Mouse (Mus musculus) ES-E14 (cell line): ENCODE measurements around the gene Ipo9. TPM values are rescaled to one million over a fixed set of nuclear protein-coding genes. Genes with fewer than 3 reads are reported as not detected.

Source experiments
- DNase-seq: peaks from one replicate; pipeline ENCODE4 v3.0.0-alpha.2; 2013; ENCODE audit warnings: low read depth, low spot score
- H3K27ac ChIP-seq: 2 replicates; pipeline ENCODE4 v1.5.1; 2012; ENCODE audit warnings: low read depth, mild to moderate bottlenecking, low read length, moderate library complexity, mixed read lengths; ENCODE audit not compliant: poor library complexity, insufficient read depth, severe bottlenecking
- H3K36me3 ChIP-seq: 2 replicates; pipeline ENCODE4 v1.6.1; 2012; ENCODE audit warnings: mild to moderate bottlenecking, low read length, moderate library complexity, mixed read lengths; ENCODE audit not compliant: control insufficient read depth, poor library complexity, insufficient read depth, severe bottlenecking
- H3K4me1 ChIP-seq, 2 experiments: fragments of 150-350 bp in 1 of 2; sonication (generic) in 1 of 2; 2 replicates each; pipeline ENCODE4 v1.6.1; 2012; ENCODE audit warnings: low read length in 2 of 2, mild to moderate bottlenecking in 1 of 2, mixed read lengths in 1 of 2; ENCODE audit not compliant: control insufficient read depth in 2 of 2, insufficient read depth in 2 of 2, poor library complexity in 1 of 2
- H3K4me3 ChIP-seq, 2 experiments: fragments of 150-350 bp in 1 of 2; sonication (generic) in 1 of 2; 2 replicates each; pipeline ENCODE4 v1.5.1; 2012; ENCODE audit warnings: low read length in 2 of 2, low read depth in 1 of 2, mild to moderate bottlenecking in 1 of 2, mixed read lengths in 1 of 2; ENCODE audit not compliant: insufficient read depth in 1 of 2, poor library complexity in 1 of 2, severe bottlenecking in 1 of 2
- H3K9ac ChIP-seq: 2 replicates; pipeline ENCODE4 v1.6.1; 2012; ENCODE audit warnings: low read depth, mild to moderate bottlenecking, low read length, mixed read lengths; ENCODE audit not compliant: poor library complexity, insufficient read depth, severe bottlenecking
- H3K9me3 ChIP-seq: fragments of 150-350 bp; sonication (generic); 2 replicates; pipeline ENCODE4 v1.6.1; 2012; ENCODE audit warnings: low read depth, mild to moderate bottlenecking, low read length; ENCODE audit not compliant: control insufficient read depth, insufficient read depth
- CHD2 ChIP-seq: IDR thresholded peaks from 2 replicates; pipeline ENCODE4 v1.6.1; 2014; ENCODE audit warnings: mild to moderate bottlenecking, low read depth, low read length, inconsistent platforms
- HCFC1 ChIP-seq: IDR thresholded peaks from 2 replicates; pipeline ENCODE4 v1.6.1; 2012; ENCODE audit warnings: low read length, inconsistent platforms, borderline replicate concordance; ENCODE audit not compliant: insufficient read depth
- MAFK ChIP-seq: IDR thresholded peaks from 2 replicates; pipeline ENCODE4 v1.6.1; 2014; ENCODE audit warnings: mild to moderate bottlenecking, low read depth, low read length, inconsistent platforms; ENCODE audit not compliant: insufficient read depth
- ZC3H11A ChIP-seq: IDR thresholded peaks from 2 replicates; pipeline ENCODE4 v1.6.1; 2012; ENCODE audit warnings: low read depth, mild to moderate bottlenecking, inconsistent platforms, low read length, borderline replicate concordance
- ZNF384 ChIP-seq: IDR thresholded peaks from 2 replicates; pipeline ENCODE4 v1.6.1; 2012; ENCODE audit warnings: low read depth, low read length, inconsistent platforms
- in situ Hi-C, 2 experiments: fragments of 600-800 bp; cut with MboI; formaldehyde crosslinking; loops; one replicate each; pipeline ENCODE4 v1.15.1; 2025; ENCODE audit warnings: low sequenced_read_pairs in 2 of 2, inconsistent platforms in 1 of 2; ENCODE audit not compliant: unreplicated experiment in 2 of 2
- total RNA-seq: library from RNA; depleted of rRNA; stranded (reverse); fragments of 300-350 nt; gene quantifications from 2 replicates; pipeline ENCODE4 v1.2.3, GENCODE M21; 2012

Gene Ipo9
- total RNA-seq, 1 experiment = 71.1 TPM

- Histone ChIP-seq H3K9ac (no peak overlapping the region), H3K4me1 (no peaks in the 10 kb centered on the region), H3K27ac (no peak overlapping the region), H3K4me3 (no peak overlapping the region), H3K36me3 (peaks cover 9% of the 10 kb centered on the region; the same call in 1 of the 2 replicates), H3K9me3 (no peaks in the 10 kb centered on the region)
- in situ Hi-C loops = no loop called here
- TF ChIP-seq HCFC1 (no peak), MAFK (no peak), ZC3H11A (no peak), ZNF384 (no peak), CHD2 (no peak)
- no peak for DNase-seq
These were observed 11.6 kb upstream of the Ipo9 start for GRCm38 (mm10) chr1:135441861-135442260.

- no peak overlapping the region for H3K9ac ChIP-seq
- H3K9me3 ChIP-seq = no peaks in the 10 kb centered on the region
- no peak for DNase-seq
- no peak overlapping the region for H3K4me3 ChIP-seq
- no peak overlapping the region for H3K27ac ChIP-seq
- peaks cover 9% of the 10 kb centered on the region; the same call in 1 of the 2 replicates for H3K36me3 ChIP-seq
- H3K4me1 ChIP-seq = no peaks in the 10 kb centered on the region
- no peak for TF ChIP-seq MAFK
- no peak for TF ChIP-seq ZNF384
- no peak for TF ChIP-seq CHD2
- TF ChIP-seq HCFC1 = no peak
- TF ChIP-seq ZC3H11A = no peak
- in situ Hi-C loops = no loop called here
These were observed 10.7 kb upstream of the Ipo9 start for GRCm38 (mm10) chr1:135440986-135441385.

DNA sequence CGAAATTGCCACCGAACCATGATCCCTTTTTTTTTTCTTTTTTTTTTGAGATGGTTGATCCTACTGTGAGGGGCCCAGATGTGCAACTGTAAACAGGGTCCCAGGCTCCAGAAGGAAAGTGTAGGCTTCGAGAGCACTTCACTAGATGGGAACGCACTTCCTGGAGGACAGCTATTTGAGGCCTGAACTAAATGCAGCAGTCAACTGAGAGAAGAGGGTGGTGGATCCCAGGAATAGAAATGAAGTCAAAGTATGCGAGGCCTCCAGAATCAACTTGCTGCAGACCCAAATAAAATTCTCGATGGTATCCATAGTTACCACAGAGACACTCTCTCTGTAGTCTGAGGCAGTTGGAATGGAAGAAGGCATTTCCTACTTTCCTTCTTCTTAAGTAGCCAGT is 8.5 kb upstream of the Ipo9 start:
- TF ChIP-seq ZNF384 = no peak
- TF ChIP-seq CHD2 = no peak
- TF ChIP-seq MAFK = no peak
- no peak for TF ChIP-seq ZC3H11A
- no peak for TF ChIP-seq HCFC1
- Histone ChIP-seq H3K36me3 (peaks cover 9% of the 10 kb centered on the region; the same call in 1 of the 2 replicates), H3K9ac (no peak overlapping the region), H3K9me3 (no peaks in the 10 kb centered on the region), H3K27ac (no peak overlapping the region), H3K4me3 (no peak overlapping the region), H3K4me1 (no peaks in the 10 kb centered on the region)
- DNase-seq = no peak
- in situ Hi-C loops = no loop called here

DNA sequence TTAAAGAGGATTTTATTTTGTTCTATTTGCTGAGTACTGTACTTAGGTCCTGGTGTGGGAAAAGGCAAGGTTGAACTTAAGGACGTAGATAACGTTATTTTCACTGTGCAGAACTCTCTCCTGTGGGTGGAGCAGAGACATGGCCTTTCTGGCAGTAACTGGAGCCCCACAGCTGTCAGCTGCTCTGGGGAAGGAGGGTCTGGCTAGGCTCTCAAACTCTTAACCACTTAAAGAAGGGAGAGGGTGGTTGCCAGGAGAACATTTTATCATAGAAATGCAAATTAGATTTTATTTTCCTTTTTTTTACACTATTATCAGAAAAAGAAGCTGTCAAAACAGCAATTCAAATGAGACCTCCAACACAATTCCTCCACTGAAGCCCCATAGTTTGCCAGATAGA is 5.5 kb upstream of the Ipo9 start:
- Histone ChIP-seq H3K27ac (no peak overlapping the region), H3K9ac (no peak overlapping the region), H3K4me3 (no peak overlapping the region), H3K36me3 (no peaks in the 10 kb centered on the region), H3K4me1 (no peaks in the 10 kb centered on the region), H3K9me3 (no peaks in the 10 kb centered on the region)
- in situ Hi-C loops = no loop called here
- no peak for DNase-seq
- TF ChIP-seq ZNF384 = no peak
- TF ChIP-seq HCFC1 = no peak
- no peak for TF ChIP-seq MAFK
- no peak for TF ChIP-seq ZC3H11A
- TF ChIP-seq CHD2 = no peak

DNA sequence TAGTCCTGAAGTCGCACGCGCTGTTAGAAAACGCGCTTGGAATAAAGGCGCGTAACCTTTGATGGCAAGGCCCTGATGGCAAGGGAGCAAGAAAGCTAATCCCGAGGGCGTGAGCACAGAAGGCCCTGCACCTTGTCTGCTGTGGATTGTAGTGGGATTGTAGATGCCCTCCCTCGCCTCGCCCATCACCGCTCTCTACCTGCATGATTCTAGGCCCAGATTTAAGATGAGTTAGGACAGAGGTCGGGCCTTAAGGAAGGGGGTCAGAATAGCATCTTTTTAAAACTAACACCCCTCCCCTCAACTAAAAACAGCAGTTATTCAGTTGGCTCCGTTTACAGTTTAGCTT is 344 bp upstream of the Ipo9 start:
- in situ Hi-C loops = no loop called here
- Histone ChIP-seq H3K9ac (peak overlapping the region; percentile 76), H3K4me3 (peak overlapping the region; percentile 80 to 97), H3K9me3 (no peaks in the 10 kb centered on the region), H3K36me3 (no peaks in the 10 kb centered on the region), H3K27ac (no peak overlapping the region), H3K4me1 (peaks cover 0 to 5% of the 10 kb centered on the region in 2 experiments; a peak in 2 of 4 replicates)
- no peak for TF ChIP-seq ZC3H11A
- TF ChIP-seq HCFC1 = no peak
- no peak for TF ChIP-seq MAFK
- no peak for TF ChIP-seq ZNF384
- TF ChIP-seq CHD2 = no peak
- DNase-seq = no peak
